Mouse (Mus musculus): Measurements from ENCODE around the gene Krt27.

Gene Krt27

DNA sequence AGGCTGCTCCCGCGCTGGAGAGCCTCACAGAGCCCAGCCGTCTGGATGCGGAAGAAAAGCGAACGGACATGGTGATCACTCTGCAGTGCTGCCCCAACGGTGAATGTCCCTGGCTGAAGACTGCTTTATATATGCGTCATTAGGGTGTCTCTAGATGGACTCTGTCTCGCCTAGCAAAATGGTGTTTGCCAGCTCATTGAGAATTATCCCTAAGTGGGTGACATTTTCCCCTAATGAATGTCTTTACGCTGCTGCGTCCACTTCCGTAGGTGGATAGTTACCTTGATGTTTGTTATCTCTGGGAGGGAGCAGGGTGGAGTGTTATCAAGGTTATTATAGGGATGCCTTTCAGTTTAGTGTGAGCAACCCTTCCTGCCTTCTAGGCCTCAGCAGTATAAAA lies at the start of gene Krt27:
Gene Krt27 (minus strand): TSS at position 101 of the 400 bp plus-strand sequence.
- no peak for DNase-seq (ENCODE audit: low spot score in 2 of 2)

DNA sequence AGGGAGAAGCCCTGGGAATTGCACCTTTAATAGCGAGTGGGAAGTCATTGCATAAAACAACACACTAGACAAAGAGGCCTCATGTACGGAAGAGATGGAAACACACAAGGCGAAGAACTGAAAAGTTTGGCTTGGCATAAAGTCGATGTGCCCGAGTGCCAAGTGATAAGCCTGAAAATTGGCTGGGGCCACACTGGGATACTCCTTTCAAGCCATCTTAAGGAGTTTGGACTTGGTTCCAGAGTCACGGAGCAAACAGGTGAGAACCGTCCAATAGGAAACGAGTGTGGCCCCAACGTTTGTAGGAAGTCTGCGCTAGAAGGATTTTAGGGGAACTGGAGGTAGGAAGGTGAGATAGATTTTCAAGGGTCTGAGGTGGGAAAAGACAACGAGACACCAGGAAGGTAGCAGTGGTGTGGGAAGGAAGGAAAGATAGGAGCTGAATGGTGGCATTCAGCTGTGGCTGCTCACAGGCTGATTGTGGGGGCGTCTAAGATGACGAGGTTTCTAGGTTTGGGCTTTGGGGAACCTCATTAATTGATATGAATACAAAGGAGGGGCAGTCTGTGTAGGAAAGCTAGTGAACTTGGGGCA lies 49.1 kb upstream of the Krt27 start:
- no peak for DNase-seq (ENCODE audit: low spot score in 2 of 2)

GRCm38 (mm10) chr11:99398832-99399231 lies 47.9 kb upstream of the Krt27 start:
- no peak for DNase-seq (ENCODE audit: low spot score in 2 of 2)

DNA sequence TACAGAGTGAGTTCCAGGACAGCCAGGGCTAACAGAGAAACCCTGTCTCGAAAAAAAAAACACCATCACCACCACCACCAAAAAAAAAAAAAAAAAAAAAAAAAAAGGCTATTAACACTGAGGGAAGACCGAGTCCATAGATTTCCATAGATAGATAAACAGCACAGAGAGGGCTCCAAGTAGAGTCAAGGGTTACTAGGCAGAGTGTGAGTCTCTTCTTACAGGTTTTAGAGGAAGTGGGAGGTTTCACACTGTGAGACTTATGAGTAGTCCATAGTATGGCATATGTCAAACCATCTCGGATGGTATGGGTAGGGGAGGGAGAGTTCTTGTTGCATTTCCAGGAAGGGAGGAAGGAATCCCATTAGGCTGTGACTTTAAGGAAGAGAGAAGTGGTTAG lies 47.2 kb upstream of the Krt27 start:
- no peak for DNase-seq (ENCODE audit: low spot score in 2 of 2)

DNA sequence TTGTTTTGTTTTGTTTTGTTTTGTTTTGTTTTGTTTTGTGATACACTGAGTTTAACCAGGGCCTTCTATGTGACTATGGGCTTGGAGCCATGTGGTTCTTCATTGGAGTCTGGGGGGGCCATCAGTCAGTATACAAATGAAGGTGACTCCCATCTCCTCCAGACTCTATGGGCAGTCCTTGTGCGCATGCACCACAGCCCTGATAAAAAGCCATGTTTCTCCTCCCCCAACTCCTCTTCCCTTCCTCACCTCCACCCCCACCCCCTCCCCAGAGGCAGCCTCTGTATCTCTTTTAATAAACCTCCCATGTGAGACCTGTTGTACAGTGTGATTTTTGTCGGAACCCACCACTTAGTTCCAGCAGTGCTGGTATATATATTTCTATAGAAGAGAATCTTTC lies 45.8 kb upstream of the Krt27 start:
- DNase-seq (ENCODE audit: low spot score in 2 of 2): no peak

DNA sequence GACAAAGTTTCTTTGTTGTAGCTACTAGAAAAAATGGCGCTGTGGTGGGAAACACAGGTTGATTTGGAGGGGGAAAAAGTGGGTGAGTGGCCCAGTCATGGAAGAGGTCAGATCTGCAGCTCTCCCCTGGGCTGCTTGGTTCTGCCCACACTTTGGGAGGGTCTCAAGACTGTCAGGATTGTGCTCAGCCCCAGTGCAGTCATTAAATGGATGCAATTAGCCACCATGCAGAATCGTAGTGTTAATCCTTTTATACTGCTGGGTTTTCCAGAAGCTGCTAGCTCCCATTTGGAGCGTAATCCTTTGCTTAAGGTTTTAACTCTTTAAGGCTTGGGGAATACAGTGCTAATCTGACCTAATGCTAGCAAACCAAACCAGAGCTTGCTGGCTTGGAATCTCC lies 45.1 kb upstream of the Krt27 start:
- no peak for DNase-seq (ENCODE audit: low spot score in 2 of 2)

GRCm38 (mm10) chr11:99392492-99392891 lies 41.6 kb upstream of the Krt27 start:
- no peak for DNase-seq (ENCODE audit: low spot score in 2 of 2)

GRCm38 (mm10) chr11:99391375-99391774 lies 40.5 kb upstream of the Krt27 start:
- DNase-seq (ENCODE audit: low spot score in 2 of 2): no peak

GRCm38 (mm10) chr11:99390866-99391265 lies 40.0 kb upstream of the Krt27 start:
- no peak for DNase-seq (ENCODE audit: low spot score in 2 of 2)

GRCm38 (mm10) chr11:99389264-99389663 lies 38.4 kb upstream of the Krt27 start, which contains the start of gene Krt10:
Gene Krt10, minus strand, starts transcription at chr11:99389364.
- no peak for DNase-seq (ENCODE audit: low spot score in 2 of 2)

- DNase-seq (ENCODE audit: low spot score in 2 of 2): no peak
These were observed 37.8 kb upstream of the Krt27 start for GRCm38 (mm10) chr11:99388661-99389060.

GRCm38 (mm10) chr11:99385813-99386721 lies 35.2 kb upstream of the Krt27 start:
- peak; percentile 80 to 87 for DNase-seq (ENCODE audit: low spot score in 2 of 2)

- DNase-seq (ENCODE audit: low spot score in 2 of 2): peak; percentile 49 to 54
These were observed 28.7 kb upstream of the Krt27 start for GRCm38 (mm10) chr11:99379568-99379967.

- no peak for DNase-seq (ENCODE audit: low spot score in 2 of 2)
These were observed 23.9 kb upstream of the Krt27 start, which contains the start of gene Krt28 for GRCm38 (mm10) chr11:99374803-99375202. Gene Krt28, minus strand, starts transcription at chr11:99374903.

DNA sequence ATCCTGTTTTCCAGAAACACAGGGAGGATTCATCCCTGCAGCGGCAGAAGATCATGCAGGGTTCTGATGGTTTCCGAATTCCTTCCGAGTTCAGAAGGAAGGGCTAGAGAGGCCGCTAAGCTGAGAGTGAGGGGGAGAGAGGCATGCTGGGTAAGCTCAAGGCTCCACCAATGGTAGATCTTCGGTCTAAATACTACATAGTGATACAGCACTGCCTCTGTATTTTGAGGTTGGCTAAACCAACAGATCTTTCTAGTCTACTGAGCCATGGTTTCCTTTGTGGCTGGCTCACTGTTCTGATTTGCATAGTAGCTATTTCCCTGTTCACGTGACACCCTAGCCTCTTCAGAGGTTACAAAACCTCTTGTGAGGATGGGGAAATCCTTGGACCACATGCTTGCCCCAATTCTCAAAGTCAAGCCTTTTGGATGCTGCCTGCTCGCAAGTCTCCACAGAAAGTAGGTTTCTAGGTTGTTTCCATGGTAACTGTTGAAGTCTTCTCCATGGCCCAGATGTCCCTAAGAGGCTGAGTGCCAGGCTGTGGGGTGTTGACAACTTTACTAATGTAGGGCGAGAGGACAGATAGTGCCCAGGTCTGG lies 19.0 kb upstream of the Krt27 start:
- DNase-seq (ENCODE audit: low spot score in 2 of 2): peak; percentile 15 to 64

DNA sequence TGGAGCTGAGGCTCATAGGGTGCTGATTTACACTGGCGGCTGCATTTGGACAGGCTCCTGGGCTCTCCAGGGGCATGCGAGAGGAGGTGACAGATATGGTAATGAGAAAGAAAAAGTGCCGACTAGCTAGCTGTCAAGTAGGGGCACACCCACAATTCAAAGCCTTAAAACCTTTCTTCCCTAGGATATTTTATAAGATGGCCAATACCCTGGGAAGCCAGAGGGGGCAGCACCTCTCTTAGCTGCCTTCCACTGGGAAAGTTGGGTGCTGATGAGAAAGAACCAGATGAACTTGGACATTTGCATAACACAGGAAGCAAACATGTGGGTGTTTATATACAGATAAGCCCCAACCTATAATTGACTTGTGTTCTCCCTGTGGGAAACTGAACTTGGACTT lies 18.3 kb upstream of the Krt27 start:
- DNase-seq (ENCODE audit: low spot score in 2 of 2): no peak

DNA sequence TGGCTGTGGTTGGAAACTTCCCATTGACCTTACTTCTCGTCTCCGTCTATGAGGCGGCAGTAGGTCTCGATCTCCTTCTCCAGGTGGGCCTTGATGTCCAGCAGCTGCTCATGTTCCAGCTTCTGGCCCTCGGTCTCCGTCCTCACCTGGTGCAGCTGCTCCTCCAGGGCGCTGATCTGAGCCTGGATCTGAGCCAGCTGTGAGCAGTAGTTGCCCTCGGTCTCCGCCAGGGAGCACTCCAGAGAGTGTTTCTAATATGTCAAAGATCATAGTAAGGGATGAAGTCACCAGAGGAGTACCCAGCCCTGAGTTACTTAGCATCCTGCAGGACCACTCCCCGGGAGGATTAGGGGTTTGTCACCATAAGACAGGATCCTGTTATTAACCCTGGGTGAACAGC lies 15.9 kb upstream of the Krt27 start:
- no peak for DNase-seq (ENCODE audit: low spot score in 2 of 2)

DNA sequence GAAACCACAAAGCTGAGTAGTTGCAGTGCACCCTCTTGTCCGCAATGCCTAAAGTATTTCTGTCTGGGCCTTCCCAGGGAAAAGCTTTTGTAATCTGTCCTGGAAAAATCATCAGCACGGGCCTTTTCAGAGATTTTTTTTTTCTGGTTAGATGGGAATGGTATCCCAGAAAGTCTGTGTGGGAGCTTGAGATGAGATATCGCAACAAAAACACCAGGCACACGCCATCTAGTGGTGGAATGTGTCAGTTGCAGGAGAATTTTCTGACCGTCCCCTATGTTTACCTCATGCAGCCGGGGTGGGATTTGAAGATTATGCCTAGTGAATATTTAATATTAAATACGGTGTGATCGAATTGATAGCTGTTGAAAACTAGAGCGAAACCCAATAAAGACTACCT lies 13.5 kb upstream of the Krt27 start:
- peak in 1 of 2 experiments; percentile 23 for DNase-seq (ENCODE audit: low spot score in 2 of 2)

DNA sequence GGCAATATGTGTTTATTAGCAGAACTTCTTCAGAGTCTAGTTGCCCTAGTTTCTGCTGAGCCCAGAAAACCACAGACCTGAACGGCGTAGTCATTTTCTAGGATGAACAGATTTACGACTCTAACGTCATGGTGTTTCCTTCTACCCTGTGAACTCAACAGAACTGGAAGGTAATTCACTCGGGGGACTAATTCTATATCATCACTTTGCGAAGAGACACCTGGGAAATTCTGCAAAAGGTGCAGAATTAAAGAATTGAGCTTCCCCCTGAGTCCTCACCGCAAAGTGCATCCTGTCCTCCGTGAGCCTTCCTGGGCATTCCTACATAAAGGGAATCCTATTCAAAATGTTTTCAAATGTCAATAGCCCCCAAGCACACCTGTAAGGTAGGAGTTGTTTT lies 10.5 kb upstream of the Krt27 start:
- no peak for DNase-seq (ENCODE audit: low spot score in 2 of 2)

- no peak for DNase-seq (ENCODE audit: low spot score in 2 of 2)
These were observed 11.5 kb downstream of the Krt27 start for GRCm38 (mm10) chr11:99339299-99339847.

GRCm38 (mm10) chr11:99337866-99338265 lies 13.0 kb downstream of the Krt27 start, which contains the start of gene Krt26:
Gene Krt26, minus strand, starts transcription at chr11:99337966.
- DNase-seq (ENCODE audit: low spot score in 2 of 2): no peak

DNA sequence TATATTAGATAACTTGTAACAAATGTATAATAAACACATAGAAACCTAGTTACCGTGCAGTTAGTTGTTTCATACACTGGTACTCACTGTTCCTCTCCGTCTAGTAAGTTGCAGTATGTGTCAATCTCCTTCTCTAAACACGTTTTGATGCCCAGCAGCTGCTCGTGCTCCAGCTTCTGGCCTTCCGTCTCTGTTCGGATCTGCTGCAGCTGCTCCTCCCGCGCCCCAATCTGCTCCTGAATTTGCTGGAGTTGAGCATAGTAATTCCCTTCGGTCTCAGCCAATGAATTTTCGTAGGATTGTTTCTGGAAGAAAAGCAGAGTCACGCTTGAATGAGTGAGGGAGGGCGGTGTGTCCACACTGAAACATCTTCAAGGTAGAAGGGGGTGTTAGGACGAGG lies 17.5 kb downstream of the Krt27 start:
- peak; percentile 10 to 41 for DNase-seq (ENCODE audit: low spot score in 2 of 2)
